Mouse (Mus musculus): Measurements from ENCODE around the gene Nell2.

GRCm38 (mm10) chr15:95569606-95570005 lies 41.2 kb upstream of the Nell2 start:
- TF ChIP-seq CTCF (IDR thresholded peaks at IDR 0.05; ENCODE audit: low read depth) (no peak), EP300 (IDR thresholded peaks at IDR 0.05; ENCODE audit: low read depth) (no peak)
